Mouse (Mus musculus): ENCODE measurements around the gene Hand2. TPM values are rescaled to one million over a fixed set of nuclear protein-coding genes. Genes with fewer than 3 reads are reported as not detected.

Gene Hand2
- total RNA-seq (2021): not detected
- long read RNA-seq, experiment 1: 0 reads
- long read RNA-seq, experiment 2: 0 reads

DNA sequence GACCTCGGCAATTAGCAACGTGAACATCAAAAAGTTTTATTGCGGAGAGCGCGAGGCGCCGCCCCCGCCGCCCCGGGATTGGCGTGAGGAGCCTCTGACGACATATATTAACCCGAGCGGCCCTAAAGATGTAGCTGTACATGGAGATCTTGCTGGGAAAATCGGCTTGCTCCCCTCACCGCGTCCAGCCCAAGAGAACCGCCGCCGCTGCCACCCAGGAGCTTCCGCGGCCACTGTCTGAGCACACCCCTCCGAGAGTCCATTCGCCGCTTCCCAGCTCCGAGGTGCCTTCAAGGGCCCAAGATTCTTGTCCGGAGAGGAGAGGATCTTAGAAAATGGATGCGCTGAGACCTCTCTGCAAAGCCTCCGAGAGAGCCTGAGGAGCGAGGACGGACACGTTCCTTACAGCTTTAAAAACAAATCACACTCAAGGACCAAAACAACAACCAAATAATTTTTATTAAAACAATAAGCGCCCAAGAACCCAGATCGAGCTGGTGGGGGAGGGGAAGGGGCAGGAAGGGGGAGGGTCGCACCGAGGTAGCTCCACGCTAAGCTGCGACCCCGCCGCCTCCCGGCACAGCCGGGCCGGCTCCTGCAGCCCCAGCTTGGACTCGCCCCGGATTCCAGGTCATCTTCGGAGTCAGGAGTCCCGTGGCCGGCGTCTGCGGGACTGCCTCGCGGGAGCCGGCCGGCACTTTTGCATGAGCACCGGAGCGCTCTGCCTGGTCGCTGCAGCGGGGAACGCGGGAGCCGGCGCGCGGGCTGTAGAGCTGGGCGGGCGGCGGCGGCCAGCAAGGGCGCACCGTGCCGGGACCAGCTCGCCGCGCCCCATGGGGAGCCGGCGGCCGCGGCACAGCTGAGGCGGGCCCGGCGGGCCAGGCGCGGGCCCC lies at the start of gene Hand2:
Hand2 (plus strand) TSS at position 133 of the 893 bp plus-strand sequence.
- DNase-seq (ENCODE audit: low spot score): peak; percentile 9

DNA sequence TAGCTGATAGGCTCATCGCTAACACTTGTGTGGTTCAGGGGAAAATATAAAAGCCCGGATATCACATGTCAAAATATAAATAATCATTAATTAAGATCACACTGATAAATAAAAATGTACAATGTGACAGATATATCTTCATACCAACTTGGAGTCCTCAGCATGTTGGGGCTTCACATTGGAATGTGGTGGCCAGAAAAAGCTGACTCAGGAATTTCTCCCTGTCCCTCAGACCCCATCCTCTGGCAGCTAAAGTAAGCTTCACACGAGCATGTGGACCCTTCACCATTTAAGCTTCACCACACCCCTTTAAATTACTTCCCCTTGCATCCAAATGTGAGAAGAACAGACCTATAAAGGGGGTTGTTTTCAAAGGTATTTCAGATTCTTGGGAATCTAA lies 47.7 kb upstream of the Hand2 start:
- DNase-seq (ENCODE audit: low spot score): no peak

DNA sequence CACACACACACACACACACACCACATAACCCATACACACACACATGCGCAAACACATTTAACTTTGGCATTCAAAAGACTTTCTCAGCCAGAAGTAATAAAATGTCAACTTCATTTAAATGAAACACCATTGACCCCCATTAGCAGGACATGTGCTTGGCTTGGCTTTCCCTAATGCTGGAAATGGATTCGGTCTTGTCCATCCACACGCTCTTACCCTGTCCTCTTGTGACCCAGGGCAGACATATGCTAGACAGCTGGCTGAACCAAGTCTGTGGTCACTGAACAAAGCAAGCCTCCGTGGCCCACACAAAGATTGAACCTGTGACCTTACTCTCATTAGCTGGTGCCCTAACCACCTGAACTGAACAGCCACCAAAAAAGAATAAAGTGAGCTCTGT lies 27.3 kb upstream of the Hand2 start:
- no peak for DNase-seq (ENCODE audit: low spot score)

DNA sequence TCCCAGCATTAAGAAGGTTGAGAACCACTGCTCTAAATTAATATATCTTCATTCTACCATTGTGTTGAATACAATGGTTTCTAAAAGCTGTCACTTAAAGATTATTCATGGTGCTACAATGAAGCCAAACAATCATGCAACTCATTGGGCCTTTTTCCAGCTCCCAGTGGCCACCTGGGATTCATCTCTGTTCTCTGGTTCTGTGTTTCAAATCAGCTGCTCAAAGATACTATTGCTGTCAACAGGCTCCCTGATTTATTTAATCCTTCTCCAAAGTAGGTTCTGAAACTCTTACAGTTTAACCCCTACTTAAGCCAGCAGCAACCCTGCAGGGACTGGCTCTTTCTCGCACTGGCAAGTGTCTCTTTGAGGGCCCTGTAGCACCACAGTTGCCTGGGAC lies 17.3 kb upstream of the Hand2 start:
- DNase-seq (ENCODE audit: low spot score): no peak

DNA sequence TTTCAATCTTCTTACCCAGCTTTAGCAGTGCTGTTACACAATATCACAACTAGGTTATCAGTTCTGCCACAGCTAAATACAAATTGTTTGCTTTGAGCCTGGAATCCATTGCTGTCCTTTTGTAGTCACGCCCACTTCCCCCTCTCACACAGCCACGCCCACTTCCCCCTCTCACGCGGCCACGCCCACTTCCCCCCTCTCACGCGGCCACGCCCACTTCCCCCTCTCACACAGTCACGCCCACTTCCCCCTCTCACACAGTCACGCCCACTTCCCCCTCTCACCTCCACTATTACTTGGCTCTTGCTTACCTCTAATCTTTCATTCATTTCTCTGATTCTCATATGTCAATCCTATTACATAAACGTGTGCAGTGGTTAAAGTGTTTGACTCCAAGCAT lies 15.8 kb upstream of the Hand2 start:
- DNase-seq (ENCODE audit: low spot score): no peak

DNA sequence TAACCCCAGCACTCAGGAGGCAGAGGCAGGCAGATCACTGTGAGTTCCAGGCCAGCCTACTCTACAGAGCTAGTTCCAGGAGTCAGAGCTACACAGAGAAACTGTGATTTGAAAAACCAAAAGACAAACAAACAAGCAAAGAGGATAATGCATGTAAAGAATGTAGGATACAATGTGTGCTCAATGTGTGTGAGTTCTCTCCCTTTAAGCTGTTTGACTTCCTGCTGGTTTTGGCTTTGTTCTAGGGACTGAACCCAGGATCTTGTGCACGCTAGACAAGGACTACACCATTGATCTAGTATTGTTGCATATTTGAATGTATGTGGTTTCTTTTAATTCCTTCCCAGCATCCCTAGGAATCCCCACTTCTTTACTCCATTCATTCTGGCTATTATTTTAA lies 14.3 kb upstream of the Hand2 start:
- no peak for DNase-seq (ENCODE audit: low spot score)

DNA sequence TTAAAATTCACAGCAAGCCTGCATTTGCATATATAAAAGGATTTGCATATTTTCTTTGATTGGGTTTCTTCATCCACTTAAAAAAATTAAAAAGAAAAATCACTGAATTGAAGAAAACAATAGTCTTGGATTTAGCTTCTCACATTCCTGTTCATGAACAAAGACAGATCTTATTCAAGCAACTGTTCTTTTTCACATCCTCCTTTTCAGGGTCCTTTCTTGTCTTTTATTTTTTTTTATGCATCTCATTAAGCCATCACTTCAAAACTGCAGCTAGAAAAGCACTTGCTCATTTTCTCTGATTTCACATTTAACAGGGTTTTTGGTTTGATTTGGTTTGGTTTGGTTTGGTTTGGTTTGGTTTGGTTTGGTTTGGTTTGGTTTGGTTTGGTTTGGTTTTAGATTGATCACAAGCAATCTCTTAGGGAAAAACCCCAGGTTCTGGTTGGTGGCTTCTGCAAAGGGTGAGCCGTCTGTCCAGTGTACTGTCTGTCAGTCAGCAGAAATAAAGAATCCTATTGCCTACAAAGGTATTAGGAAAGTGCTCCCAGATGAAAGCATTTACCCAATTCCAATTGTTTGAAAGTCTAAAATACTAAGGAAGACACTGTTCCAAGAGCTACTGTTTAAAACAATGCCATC lies 10.8 kb upstream of the Hand2 start:
- DNase-seq (ENCODE audit: low spot score): no peak

DNA sequence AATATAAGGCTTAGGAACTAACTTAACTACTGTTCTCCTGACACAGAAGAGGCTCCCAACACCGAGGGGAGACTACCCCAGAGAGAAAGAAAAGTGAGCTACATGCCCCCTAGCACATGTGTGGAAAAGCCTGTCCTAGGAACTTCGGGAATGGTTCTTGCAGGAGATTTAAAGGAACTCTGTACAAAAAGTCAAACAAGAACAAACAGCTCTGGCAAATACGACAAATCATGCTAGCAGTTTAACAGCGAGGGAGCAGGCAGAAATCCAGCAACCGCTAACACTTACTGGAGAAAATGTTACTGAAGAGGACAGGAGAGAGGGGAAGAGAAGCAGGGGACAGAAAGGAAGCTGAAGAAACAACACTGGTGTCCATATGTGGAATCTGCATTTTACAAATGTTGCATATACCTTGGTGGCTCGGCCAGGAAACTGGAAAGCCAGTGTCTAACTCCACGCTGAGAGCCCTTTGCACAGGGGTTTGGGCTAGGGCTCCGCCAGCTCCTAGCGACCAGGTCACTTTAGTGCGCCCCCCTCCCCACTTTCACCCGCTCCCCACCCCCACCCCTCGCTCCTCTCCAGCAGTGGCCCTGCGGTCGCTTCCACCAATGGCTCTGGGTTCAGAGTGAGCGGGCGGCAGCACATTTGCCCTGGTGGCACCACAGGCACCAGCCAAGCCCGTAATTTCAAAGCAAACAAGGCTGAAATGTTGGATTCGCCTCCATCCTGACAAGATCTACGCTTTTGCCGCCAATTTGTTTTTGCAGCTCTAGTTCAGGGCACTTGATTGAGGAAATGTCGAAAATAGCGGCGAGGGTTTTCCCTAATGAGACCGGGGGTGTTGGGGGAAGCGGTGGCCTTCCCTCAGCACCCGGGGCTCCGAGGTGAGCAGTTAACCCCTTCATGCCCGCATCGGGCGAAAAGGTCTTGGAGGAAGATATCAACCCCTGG lies 8.5 kb upstream of the Hand2 start:
- no peak for DNase-seq (ENCODE audit: low spot score)

DNA sequence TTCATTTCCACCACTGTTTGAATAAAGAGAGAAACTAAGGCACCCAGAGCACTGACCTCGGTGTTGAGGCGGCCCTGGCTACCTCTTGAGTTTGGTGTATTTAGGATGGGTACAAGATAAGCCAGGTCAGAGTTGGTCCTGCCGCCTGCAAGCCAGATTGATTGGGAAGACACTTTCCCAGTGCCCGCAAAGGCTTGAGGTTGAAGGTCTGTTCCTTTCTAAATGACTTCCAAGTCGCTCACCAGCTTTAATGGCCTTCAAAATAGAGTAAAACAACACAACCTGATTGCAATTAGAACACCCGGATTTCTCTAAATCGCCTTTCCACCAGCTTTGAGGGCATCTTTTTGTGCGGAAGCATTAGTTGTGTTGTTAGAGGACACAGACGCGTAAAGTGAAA lies 7.2 kb upstream of the Hand2 start:
- DNase-seq (ENCODE audit: low spot score): no peak

DNA sequence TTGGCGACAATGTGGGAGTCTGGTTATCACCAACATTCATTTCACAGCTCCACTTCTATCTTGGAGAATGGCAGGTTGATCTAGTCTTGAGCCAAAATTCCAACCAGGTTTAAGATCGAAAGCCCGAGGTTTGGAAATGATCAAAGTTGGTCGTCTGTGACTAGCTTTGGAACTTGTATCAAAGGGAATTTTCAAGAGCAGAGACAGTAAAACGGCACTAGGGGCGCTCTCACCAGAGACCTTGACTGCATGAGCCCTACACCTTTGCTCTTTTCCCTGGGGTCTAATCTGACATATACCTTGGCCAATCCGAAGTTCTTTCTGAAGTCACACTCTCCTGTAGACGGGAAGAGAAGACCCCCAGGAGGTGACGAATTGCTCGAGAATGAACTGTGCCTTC lies 6.6 kb upstream of the Hand2 start:
- DNase-seq (ENCODE audit: low spot score): no peak

DNA sequence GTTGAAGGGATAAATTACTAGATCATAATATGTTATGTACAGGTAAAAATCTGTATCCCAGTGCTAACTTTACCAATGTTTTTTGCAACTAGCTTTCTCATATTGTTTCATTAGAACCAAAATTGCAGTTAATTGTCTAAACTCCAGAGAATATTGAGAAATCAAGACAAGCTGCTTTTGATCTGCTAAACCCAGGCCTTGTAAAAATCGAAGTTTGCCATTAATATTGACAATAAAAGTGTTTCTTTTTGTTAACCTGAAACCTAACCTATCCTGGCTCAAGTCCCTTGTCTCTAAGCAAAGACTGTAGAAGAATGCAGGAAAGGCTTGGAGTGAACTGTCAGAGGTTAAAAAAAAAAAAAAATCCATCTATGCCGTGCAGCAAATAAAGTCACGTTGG lies 5.3 kb upstream of the Hand2 start:
- no peak for DNase-seq (ENCODE audit: low spot score)

DNA sequence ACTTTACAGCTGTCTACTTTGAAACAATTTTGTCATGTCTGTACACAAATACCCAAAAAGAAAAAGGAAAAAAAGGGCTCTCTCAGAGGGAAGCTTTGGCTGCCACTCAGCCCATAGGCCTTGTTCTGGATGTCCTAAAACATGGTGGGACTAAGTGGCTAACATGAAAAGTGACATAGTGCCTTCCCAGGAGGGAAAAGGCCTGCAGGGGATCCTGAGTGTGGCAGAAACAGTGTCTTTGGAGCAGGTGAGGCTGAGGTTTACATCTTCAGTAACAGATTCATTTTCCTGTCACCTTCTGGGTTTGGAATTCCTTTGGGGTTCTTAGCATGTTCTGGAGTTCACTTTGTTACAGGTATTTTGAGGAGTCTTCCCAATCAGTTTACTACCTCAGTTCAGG lies 3.7 kb upstream of the Hand2 start:
- no peak for DNase-seq (ENCODE audit: low spot score)

DNA sequence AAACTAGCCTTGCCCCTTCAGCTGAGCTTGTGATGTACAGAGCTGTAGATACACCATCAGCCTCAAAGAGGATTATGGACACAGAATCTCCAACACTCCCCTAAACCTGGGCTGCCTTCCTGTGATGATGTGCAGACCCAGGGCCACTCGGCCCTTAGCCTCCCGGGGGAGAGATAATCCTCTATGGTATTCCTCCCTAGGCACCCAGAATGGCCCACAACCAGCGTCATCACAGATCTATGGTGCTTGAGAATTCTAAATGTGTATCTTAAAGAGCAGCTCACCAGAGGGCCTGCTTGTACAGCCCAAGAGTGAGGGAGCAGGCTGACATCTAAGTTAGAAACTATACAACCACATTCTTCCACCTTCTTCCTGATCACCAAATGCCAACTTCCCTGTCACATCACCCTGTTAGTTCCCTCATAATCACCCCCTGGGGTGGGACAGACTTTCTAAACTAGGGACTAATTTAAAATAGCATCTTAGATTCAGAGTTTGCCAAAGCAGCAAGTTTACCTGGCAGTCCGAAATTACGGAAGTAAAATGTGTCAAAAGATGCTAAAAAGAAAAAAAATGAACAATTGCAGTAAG lies 2.8 kb upstream of the Hand2 start:
- no peak for DNase-seq (ENCODE audit: low spot score)

DNA sequence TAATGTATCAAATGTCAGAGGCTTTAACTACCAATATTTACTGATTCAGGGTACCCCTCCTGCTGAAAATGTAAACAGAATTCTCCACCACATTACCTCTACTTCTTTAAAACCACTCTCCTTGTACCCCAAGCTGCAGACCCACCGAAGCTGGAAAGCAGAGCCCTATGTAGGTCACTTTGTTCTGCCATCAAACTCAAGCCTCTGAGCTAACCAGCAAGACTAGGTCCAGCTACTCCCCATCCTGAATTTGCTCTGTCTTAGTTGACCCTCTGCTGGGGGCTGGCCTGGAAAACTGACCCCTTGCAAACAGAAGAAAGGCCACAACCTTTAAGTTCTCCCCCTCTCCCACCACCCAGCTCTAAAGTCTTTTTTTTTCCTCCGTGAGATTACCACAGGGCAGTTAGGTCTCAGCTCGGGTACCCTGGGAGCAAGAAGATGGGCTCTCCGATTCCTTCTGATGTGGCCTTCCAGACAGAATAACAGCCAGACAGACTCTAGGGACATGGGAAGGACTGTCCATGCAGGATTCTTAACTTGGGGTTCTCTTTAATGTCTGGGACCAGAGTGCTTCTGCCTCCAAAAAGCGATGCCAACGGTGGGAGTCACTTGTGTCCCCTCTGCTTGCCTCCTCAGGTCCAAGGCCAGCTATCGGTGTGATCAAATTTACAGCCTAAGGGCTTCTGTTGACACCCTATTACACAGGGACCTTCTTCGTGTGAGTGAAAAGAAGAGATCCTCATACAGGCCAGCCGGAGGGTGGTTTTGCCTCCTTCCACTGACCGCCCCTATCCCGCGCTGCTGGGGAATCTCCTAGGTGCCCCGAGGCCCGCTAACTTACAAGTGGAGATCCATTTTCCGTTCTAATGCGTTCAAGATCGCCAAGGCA lies 1.4 kb upstream of the Hand2 start:
- DNase-seq (ENCODE audit: low spot score): no peak

DNA sequence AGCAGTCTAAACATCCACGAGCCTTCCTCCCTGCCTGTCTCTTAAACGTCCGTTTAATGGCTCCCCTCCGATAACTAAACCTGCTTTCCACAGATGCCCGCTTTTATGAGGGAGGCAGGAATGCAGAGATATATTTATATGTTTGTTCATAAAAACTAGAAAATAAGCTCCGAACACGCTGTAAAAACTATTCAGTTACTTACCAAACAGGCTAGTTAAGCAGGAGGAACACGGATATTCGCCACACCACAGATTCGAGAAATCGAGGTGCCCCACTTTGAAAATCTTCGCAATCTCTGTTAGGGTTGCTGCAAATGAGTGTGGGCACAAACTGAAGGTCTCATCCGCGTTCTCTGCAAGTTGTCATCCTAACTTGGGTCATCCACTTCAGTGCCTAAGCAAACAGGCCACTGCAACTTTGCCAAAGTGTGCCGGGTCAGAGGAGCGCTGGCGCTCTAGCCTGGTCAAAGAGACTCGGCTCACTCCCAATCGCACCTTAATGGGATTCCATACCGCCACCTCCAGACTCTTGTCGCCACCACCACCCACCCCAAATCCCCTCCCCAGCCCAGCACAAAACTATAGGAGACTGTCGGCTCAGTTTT lies 700 bp upstream of the Hand2 start:
- no peak for DNase-seq (ENCODE audit: low spot score)

DNA sequence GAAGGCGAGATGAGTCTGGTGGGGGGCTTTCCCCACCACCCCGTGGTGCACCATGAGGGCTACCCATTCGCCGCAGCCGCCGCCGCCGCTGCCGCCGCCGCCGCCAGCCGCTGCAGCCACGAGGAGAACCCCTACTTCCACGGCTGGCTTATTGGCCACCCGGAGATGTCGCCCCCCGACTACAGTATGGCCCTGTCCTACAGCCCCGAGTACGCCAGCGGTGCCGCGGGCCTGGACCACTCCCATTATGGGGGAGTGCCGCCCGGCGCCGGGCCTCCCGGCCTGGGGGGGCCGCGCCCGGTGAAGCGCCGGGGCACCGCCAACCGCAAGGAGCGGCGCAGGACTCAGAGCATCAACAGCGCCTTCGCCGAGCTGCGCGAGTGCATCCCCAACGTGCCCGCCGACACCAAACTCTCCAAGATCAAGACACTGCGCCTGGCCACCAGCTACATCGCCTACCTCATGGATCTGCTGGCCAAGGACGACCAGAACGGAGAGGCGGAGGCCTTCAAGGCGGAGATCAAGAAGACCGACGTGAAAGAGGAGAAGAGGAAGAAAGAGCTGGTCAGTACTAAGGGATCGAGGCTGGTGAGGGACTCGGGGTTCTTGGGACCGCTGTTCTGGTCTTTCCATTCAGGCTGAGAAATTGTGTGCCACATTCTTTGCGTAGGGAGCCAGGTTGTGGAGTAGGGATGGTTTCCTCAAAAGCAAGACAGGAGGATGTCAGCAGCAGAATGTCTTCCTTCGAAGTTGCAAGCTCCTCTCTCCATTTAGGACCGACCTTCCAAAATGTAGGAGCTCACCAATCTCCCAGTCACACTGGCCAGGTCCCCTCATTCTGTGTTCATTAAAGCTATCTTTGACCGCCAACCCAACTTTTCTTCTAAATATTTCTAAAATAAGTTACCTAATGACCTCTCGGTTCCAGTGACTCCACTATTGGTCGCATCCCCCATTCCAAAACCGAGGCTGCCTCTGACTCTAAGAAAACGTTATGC lies 1.4 kb downstream of the Hand2 start:
- no peak for DNase-seq (ENCODE audit: low spot score)

DNA sequence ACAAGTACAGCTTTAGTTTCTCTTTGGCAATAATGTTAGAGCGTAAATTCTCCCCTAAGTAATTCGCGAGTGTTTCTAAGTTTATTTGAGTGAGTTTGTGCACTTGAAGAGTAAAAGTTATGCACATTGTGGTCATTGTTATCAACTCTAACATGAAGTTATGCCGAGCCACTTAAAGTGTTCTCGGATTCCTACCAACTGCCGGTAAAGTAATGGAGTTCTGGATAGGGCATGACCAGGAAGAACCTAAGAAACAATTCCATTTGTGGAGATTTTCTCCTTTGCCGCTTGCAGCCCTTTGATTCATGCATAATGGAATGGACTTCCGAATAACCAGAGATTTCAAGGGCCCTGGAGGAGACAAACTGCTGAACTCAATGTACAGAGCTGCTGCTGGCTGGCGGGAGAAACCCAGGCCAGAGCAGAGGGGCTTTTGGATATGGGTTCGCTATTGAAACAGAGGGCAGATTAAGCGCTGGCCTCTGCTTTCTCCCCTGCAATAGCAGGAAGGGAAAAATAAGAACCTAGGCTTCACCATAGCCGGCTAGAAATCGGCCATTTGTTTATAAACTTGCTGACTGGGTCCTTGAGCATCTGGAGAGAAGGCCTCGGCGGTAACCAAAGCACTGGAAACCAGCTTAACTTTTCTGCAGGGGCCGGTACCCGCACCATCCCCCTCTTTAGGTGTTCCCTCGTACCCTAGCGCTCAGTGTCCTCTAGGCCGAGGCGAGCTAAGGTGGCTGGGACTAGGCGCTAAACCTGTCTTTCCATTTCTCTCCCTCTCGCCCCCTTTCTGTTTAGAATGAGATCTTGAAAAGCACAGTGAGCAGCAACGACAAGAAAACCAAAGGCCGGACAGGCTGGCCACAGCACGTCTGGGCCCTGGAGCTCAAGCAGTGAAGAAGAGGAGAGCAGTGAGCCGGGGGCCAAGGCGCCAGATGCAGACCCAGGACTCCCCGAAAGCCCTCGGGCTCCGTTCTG lies 2.5 kb downstream of the Hand2 start:
- DNase-seq (ENCODE audit: low spot score): no peak

DNA sequence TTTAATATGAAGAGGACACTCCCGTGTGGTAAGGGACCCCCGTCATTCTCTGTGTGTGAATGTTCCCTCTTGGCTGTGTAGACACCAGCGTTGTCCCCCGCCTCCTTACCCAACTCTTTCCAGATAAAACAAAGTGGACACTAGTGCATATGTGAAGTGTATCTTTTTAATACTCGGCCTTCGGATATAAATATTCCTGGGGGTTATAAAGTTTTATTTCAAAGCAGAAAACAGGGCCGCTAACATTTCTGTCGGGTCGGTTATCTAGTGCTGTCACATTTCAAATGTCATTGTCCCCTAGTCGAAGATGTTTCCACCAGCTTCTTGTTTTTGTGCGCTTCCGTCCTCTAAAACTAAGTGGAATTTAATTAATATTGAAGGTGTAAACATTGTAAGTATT lies 3.3 kb downstream of the Hand2 start:
- DNase-seq (ENCODE audit: low spot score): no peak

All from gastrocnemius, adult 18-20 months (tissue).